Mouse (Mus musculus): Measurements from ENCODE around the gene Atp6v1c2. TPM values are rescaled to one million over a fixed set of nuclear protein-coding genes. Genes with fewer than 3 reads are reported as not detected.

Gene Atp6v1c2
- polyA plus RNA-seq, 1 experiment from 2014 or later: 0.36 TPM

DNA sequence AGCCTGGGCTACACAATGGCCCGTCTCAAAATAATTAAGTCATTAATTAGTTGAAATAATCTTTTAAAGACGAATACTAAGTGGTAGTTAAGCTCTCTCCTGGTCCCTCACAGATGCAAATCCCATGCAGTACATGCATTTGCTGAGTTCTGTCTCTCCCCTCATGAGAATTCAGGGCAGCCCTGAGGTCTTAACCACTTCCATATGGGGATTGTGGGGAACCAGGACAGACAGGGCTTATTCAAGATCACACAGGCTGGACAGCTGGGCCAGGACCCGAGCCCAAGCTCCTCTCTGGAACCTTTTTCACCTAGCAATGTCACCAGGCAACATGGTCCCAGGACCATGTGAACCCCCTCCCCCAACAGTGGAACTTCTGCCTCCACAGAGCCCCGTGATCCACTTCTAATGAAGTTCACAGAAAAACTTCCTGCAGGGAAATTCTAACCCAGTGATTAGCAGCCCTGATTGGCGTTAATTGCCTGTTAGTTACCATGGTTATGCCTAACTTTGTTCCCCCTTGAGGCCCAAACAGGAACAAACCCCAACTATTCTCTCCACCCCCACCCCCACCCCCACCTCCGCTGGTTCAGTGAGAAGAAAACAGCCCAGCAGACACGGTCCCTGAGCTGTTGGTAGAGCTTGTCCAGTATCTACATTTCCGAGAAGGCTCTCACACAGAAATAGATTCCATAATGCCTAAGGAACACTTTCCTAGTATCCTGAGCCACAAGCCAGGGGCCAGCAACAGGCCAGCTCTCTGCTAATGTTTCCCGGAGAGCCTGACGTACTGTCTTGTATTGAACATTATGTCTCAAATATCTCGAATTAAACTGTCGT, 90.4 kb downstream of the Atp6v1c2 start:
- Histone ChIP-seq H3K36me3 (no peaks in the 10 kb centered on the region), H3K4me3 (no peak overlapping the region), H3K9me3 (replicated peaks) (0 out of 2 replicates have a peak, but pooled peaks cover 3% of the 10 kb centered on the region), H3K4me1 (peaks cover 28% of the 10 kb centered on the region), H3K27me3 (ENCODE audit: low read depth, poor library complexity, severe bottlenecking) (no peaks in the 10 kb centered on the region), H3K27ac (peak overlapping the region; percentile 80)
- peak; percentile 69 for DNase-seq (ENCODE audit: low spot score)
- 38% methylated on average over 12 of the region's 12 CpGs for WGBS

DNA sequence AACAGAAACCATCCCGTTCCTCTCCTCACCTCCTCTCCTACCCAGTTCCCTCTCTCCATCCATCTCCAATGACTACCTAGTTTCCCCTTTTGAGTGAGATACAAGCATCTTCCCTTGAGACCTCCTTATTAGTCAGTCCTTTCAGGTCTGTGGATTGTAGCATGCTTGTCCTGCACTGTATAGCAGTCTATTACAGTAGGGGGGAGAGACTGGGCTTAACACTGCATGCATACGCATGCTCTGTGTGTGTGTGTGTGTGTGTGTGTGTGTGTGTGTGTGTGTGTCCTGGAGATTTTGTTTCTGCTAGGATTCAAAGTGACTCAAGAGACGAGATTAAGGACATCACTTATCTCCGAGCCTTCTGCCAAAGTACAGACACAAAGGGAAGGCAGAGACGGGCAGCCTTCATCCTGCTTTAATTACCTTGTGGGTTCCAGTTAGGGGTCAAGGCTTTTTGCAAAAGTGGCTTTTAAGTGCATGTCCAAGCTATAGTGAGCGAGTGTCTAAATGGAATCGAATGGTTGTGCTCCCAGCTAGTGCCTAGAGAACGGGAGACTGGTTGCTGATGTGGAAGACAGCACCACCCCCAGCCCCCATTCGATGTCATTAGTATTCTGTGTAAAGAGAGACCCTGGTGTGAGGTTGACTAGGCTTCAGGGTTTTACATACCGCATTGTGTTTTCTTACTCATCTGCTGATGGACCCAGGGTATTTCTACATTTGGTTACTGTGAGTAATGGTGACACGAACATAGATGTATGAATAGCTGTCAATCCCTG, 93.4 kb downstream of the Atp6v1c2 start:
- no peaks in the 10 kb centered on the region for H3K36me3 ChIP-seq
- H3K4me1 ChIP-seq: peaks cover 37% of the 10 kb centered on the region
- 53% methylated on average over 11 of the region's 11 CpGs for WGBS
- DNase-seq (ENCODE audit: low spot score): no peak
- no peaks in the 10 kb centered on the region for H3K27me3 ChIP-seq (ENCODE audit: low read depth, poor library complexity, severe bottlenecking)
- no peak overlapping the region for H3K4me3 ChIP-seq
- no peaks in the 10 kb centered on the region for H3K9me3 ChIP-seq (replicated peaks)
- H3K27ac ChIP-seq: no peak overlapping the region

Small RNAs within 50 kb of the gene (microRNA-seq; reads per million reads assigned to microRNA genes)
- 27.5 reads per million, percentile 34 among the genes with 10 or more reads in this experiment for gene Mir3066

Other genes with a start within 250 kb of the Atp6v1c2 start
- 0.33 and 0.53 TPM in 2 replicates for gene Kcnf1, start 152.5 kb downstream of the Atp6v1c2 start, polyA plus RNA-seq (2016; fragmentation: Nextera tagmentation; extraction: Ambion mirVana)
- 641 and 657 TPM in 2 replicates for gene Pdia6, start 62.8 kb downstream of the Atp6v1c2 start, polyA plus RNA-seq (2016; fragmentation: Nextera tagmentation; extraction: Ambion mirVana)
- gene Nol10, start 19.1 kb upstream of the Atp6v1c2 start, polyA plus RNA-seq (2016; fragmentation: Nextera tagmentation; extraction: Ambion mirVana): 39.7 and 46.9 TPM in 2 replicates
- gene Odc1, start 215.4 kb upstream of the Atp6v1c2 start, polyA plus RNA-seq (2016; fragmentation: Nextera tagmentation; extraction: Ambion mirVana): 289 and 351 TPM in 2 replicates